Mouse (Mus musculus) liver, embryonic 14.5 days (tissue): ENCODE measurements around the gene Chrm2. TPM values are rescaled to one million over a fixed set of nuclear protein-coding genes. Genes with fewer than 3 reads are reported as not detected.

Experiments
- ATAC-seq: fragments of 200-750 bp; cut with Nextera tagmentation; 2 replicates; pipeline ENCODE4 v1.8.0; 2017; ENCODE audit warnings: moderate number of reproducible peaks, mild to moderate bottlenecking, moderate library complexity; ENCODE audit not compliant: insufficient read depth
- DNase-seq, 3 experiments: peaks; one replicate each; pipeline ENCODE4 v3.0.0-alpha.2; 2012 to 2013; ENCODE audit warnings: low read depth in 3 of 3, low spot score in 3 of 3
- H3K27ac ChIP-seq: fragments of 300-500 bp; sonication (generic); 2 replicates; pipeline ENCODE4 v1.5.1; 2014; ENCODE audit warnings: moderate library complexity, mild to moderate bottlenecking, control low read depth, inconsistent platforms
- H3K27me3 ChIP-seq: fragments of 300-500 bp; sonication (generic); 2 replicates; pipeline ENCODE4 v1.6.1; 2014; ENCODE audit warnings: mild to moderate bottlenecking, low read length, moderate library complexity; ENCODE audit not compliant: control insufficient read depth, insufficient read depth
- H3K36me3 ChIP-seq: fragments of 300-500 bp; sonication (generic); replicated peaks from 2 replicates; pipeline ENCODE4 v1.6.1; 2014; ENCODE audit warnings: low read depth; ENCODE audit not compliant: control insufficient read depth, insufficient read depth
- H3K4me1 ChIP-seq, 2 experiments: fragments of 200-500 bp in 1 of 2; fragments of 300-500 bp in 1 of 2; sonication (generic) in 1 of 2; replicated peaks; 2 replicates each; pipeline ENCODE4 v1.6.1; 2012 to 2014; ENCODE audit warnings: antibody characterized with exemption in 1 of 2, inconsistent platforms in 1 of 2, low read length in 1 of 2; ENCODE audit not compliant: control insufficient read depth in 2 of 2, insufficient read depth in 2 of 2
- H3K4me2 ChIP-seq: fragments of 300-500 bp; sonication (generic); 2 replicates; pipeline ENCODE4 v1.6.1; 2014; ENCODE audit warnings: low read depth, mild to moderate bottlenecking, control low read depth, moderate library complexity
- H3K4me3 ChIP-seq, 2 experiments: fragments of 200-500 bp in 1 of 2; fragments of 300-500 bp in 1 of 2; sonication (generic) in 1 of 2; 2 replicates each; pipeline ENCODE4 v1.5.1; 2012 to 2014; ENCODE audit warnings: low read depth in 2 of 2, low read length in 2 of 2, mild to moderate bottlenecking in 2 of 2, control low read depth in 1 of 2, inconsistent platforms in 1 of 2, moderate library complexity in 1 of 2; ENCODE audit not compliant: insufficient read depth in 1 of 2
- H3K9ac ChIP-seq: fragments of 300-500 bp; sonication (generic); replicated peaks from 2 replicates; pipeline ENCODE4 v1.6.1; 2014; ENCODE audit warnings: mild to moderate bottlenecking, control low read depth, moderate library complexity
- H3K9me3 ChIP-seq: fragments of 300-500 bp; sonication (generic); 2 replicates; pipeline ENCODE4 v1.6.1; 2016; ENCODE audit warnings: low read length, mixed read lengths; ENCODE audit not compliant: control insufficient read depth
- CTCF ChIP-seq: IDR thresholded peaks from 2 replicates; pipeline ENCODE4 v1.5.1; 2016; ENCODE audit warnings: antibody characterized with exemption, low read depth, control low read depth
- EP300 ChIP-seq: IDR thresholded peaks from 2 replicates; pipeline ENCODE4 v1.6.1; 2016; ENCODE audit warnings: antibody characterized with exemption, low read depth
- WGBS: fragments of 180-500 bp; shearing (Covaris S2); extraction: QIAGEN DNeasy Blood & Tissue Kit; methylation state at CpG from one replicate; pipeline ENCODE4 v1.1.7; 2014; ENCODE audit not compliant: insufficient replicate concordance; 5-methylcytosine and 5-hydroxymethylcytosine counted together
- polyA plus RNA-seq, 2 experiments: library from polyadenylated mRNA; depleted of rRNA in 1 of 2; stranded (reverse) in 1 of 2; unstranded in 1 of 2; fragments of >200 nt; fragmentation: Nextera tagmentation in 1 of 2; extraction: Ambion mirVana in 1 of 2; gene quantifications; 2 replicates each; pipeline versions ENCODE4 v1.2.1 to v1.2.3; 2012 to 2014

The Chrm2 gene
- polyA plus RNA-seq, 2 experiments, result 0.17 to 0.43 TPM

- no peak for TF ChIP-seq EP300
- TF ChIP-seq CTCF, result no peak
Measured at GRCm38 (mm10) chr6:36419716-36420115, 31.8 kb downstream of the Chrm2 start.

DNA sequence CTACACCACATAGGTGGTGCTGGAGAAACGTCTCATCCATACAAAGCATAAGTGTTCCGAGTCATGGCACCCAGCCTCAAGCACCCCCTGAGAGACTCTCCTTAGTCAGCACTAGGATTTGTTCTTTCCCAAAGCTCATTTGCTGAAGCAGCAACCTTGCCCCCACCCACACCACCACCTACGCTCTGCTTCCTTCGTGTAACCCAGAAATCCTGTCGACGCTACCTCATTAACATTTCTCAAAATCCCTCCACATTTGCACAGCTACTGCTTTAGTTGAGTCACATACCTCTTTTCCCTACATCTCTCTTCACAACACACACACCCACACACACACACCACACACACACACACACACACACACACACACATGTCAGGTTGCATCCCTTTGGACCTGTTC lies 50.1 kb downstream of the Chrm2 start:
- no peak for TF ChIP-seq EP300
- TF ChIP-seq CTCF, result no peak
- ATAC-seq, result no peak
- no peaks in the 10 kb centered on the region for H3K27me3 ChIP-seq
- no peaks in the 10 kb centered on the region; the same call in 1 of the 2 replicates for H3K9me3 ChIP-seq
- WGBS, result 73% methylated on average over 6 of the region's 6 CpGs
- no peaks in the 10 kb centered on the region for H3K4me1 ChIP-seq
- H3K9ac ChIP-seq, result no peak overlapping the region
- no peaks in the 10 kb centered on the region for H3K36me3 ChIP-seq
- H3K4me2 ChIP-seq, result no peak overlapping the region
- H3K4me3 ChIP-seq, result no peak overlapping the region
- no peak overlapping the region for H3K27ac ChIP-seq
- DNase-seq, result no peak

More at GRCm38 (mm10) chr6:36419716-36420115, 31.8 kb downstream of the Chrm2 start:
- no peak overlapping the region for H3K9ac ChIP-seq
- H3K27me3 ChIP-seq, result no peaks in the 10 kb centered on the region
- ATAC-seq (no peak), DNase-seq (no peak)
- H3K4me1 ChIP-seq, result no peaks in the 10 kb centered on the region
- H3K27ac ChIP-seq, result no peak overlapping the region
- no peaks in the 10 kb centered on the region for H3K9me3 ChIP-seq
- no peak overlapping the region for H3K4me2 ChIP-seq
- 33% methylated on average over 2 of the region's 2 CpGs for WGBS
- H3K4me3 ChIP-seq, result no peak overlapping the region
- no peaks in the 10 kb centered on the region for H3K36me3 ChIP-seq

DNA sequence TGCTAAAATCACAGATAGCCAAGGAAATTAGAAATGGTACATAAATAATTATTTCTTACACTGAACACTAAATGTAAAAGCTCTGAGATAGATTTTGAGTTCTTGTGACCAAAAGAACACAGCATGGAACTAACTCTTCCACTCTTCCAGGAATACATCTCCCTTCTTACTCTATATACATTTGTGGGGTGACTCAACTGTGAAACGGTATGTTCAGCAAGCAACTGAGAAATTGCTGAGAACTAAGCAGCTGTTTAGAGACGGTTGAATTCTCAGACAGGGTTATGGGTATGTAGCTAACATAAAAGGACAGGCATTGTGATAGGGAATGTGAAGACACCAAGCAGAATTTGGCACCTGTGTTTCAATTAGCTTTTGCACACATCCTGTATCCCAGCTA lies 51.3 kb downstream of the Chrm2 start:
- no peak for ATAC-seq
- TF ChIP-seq EP300 (no peak), CTCF (no peak)
- no peaks in the 10 kb centered on the region for H3K27me3 ChIP-seq
- no peak overlapping the region for H3K4me3 ChIP-seq
- no peaks in the 10 kb centered on the region; the same call in 1 of the 2 replicates for H3K9me3 ChIP-seq
- H3K9ac ChIP-seq, result no peak overlapping the region
- H3K4me1 ChIP-seq, result no peaks in the 10 kb centered on the region
- H3K4me2 ChIP-seq, result no peak overlapping the region
- no peak overlapping the region for H3K27ac ChIP-seq
- WGBS, result 52% methylated on average over 2 of the region's 2 CpGs
- DNase-seq, result no peak
- no peaks in the 10 kb centered on the region for H3K36me3 ChIP-seq

DNA sequence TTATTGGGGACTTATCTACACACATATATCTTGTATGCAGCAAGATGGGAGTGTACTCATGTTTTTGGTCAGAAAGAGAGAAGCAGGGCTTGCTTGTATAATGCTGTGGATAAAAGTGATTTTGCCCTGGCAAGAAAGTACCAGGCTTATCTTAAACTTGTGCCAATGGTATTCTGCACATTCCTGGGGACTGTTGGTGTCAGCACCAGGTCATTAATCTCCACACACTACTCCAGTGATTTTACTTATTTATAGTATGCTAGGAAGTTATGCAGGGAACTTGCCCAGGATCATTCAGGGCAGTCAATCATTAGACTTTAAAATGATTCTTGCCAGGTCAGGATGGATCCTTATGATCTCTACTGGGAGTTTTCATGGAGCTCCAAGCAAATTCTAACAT lies 63.6 kb downstream of the Chrm2 start:
- H3K9ac ChIP-seq, result no peak overlapping the region
- no peak overlapping the region for H3K4me3 ChIP-seq
- DNase-seq, result no peak
- no peak for ATAC-seq
- no peaks in the 10 kb centered on the region for H3K27me3 ChIP-seq
- H3K9me3 ChIP-seq, result no peaks in the 10 kb centered on the region
- H3K27ac ChIP-seq, result no peak overlapping the region
- no peak for TF ChIP-seq CTCF
- no peak for TF ChIP-seq EP300
- H3K4me2 ChIP-seq, result no peak overlapping the region
- no peaks in the 10 kb centered on the region for H3K4me1 ChIP-seq
- no peaks in the 10 kb centered on the region for H3K36me3 ChIP-seq

GRCm38 (mm10) chr6:36455071-36455470 lies 67.2 kb downstream of the Chrm2 start:
- no peak overlapping the region for H3K4me3 ChIP-seq
- no peak overlapping the region for H3K9ac ChIP-seq
- no peak for DNase-seq
- no peak for TF ChIP-seq EP300
- no peak for TF ChIP-seq CTCF
- H3K4me1 ChIP-seq, result no peaks in the 10 kb centered on the region
- no peaks in the 10 kb centered on the region for H3K9me3 ChIP-seq
- H3K36me3 ChIP-seq, result no peaks in the 10 kb centered on the region
- no peak for ATAC-seq
- H3K27ac ChIP-seq, result no peak overlapping the region
- no peaks in the 10 kb centered on the region for H3K27me3 ChIP-seq
- no peak overlapping the region for H3K4me2 ChIP-seq
